Mouse (Mus musculus): ENCODE measurements around the gene Arhgef2. TPM values are rescaled to one million over a fixed set of nuclear protein-coding genes. Genes with fewer than 3 reads are reported as not detected.

Gene Arhgef2
- total and polyA plus RNA-seq, 3 experiments, result 26.3 to 37.5 (median 33.3) TPM

- DNase-seq, result peak; percentile 83
Measured at GRCm38 (mm10) chr3:88620992-88621536, 15.3 kb downstream of the Arhgef2 start.

GRCm38 (mm10) chr3:88621537-88622112, 15.9 kb downstream of the Arhgef2 start:
- peak; percentile 71 for DNase-seq

GRCm38 (mm10) chr3:88622113-88622940, 16.6 kb downstream of the Arhgef2 start:
- DNase-seq, result peak; percentile 60

GRCm38 (mm10) chr3:88622941-88623345, 17.2 kb downstream of the Arhgef2 start:
- no peak for DNase-seq

- DNase-seq, result no peak
Measured at GRCm38 (mm10) chr3:88623346-88624135, 17.8 kb downstream of the Arhgef2 start.

- no peak for DNase-seq
Measured at GRCm38 (mm10) chr3:88624324-88624723, 18.6 kb downstream of the Arhgef2 start.

GRCm38 (mm10) chr3:88624951-88625350, 19.2 kb downstream of the Arhgef2 start:
- DNase-seq, result no peak

- no peak for DNase-seq
Measured at GRCm38 (mm10) chr3:88625531-88625930, 19.8 kb downstream of the Arhgef2 start.

GRCm38 (mm10) chr3:88626316-88626715, 20.6 kb downstream of the Arhgef2 start:
- DNase-seq, result no peak

GRCm38 (mm10) chr3:88627114-88627513, 21.3 kb downstream of the Arhgef2 start:
- no peak for DNase-seq

GRCm38 (mm10) chr3:88627535-88627934, 21.8 kb downstream of the Arhgef2 start:
- no peak for DNase-seq

GRCm38 (mm10) chr3:88628766-88629165, 23.0 kb downstream of the Arhgef2 start:
- DNase-seq, result no peak

- DNase-seq, result no peak
Measured at GRCm38 (mm10) chr3:88629244-88629643, 23.5 kb downstream of the Arhgef2 start.

- no peak for DNase-seq
Measured at GRCm38 (mm10) chr3:88630018-88630417, 24.3 kb downstream of the Arhgef2 start.

GRCm38 (mm10) chr3:88630849-88631341, 25.1 kb downstream of the Arhgef2 start:
- DNase-seq, result no peak

GRCm38 (mm10) chr3:88631921-88632587, 26.3 kb downstream of the Arhgef2 start:
- DNase-seq, result peak; percentile 38

- DNase-seq, result no peak
Measured at GRCm38 (mm10) chr3:88633056-88633455, 27.3 kb downstream of the Arhgef2 start.

- no peak for DNase-seq
Measured at GRCm38 (mm10) chr3:88635506-88636275, 29.9 kb downstream of the Arhgef2 start.

- no peak for DNase-seq
Measured at GRCm38 (mm10) chr3:88636555-88636986, 30.8 kb downstream of the Arhgef2 start.

GRCm38 (mm10) chr3:88637134-88637533, 31.4 kb downstream of the Arhgef2 start:
- DNase-seq, result no peak

GRCm38 (mm10) chr3:88639239-88639638, 33.5 kb downstream of the Arhgef2 start:
- DNase-seq, result no peak

All from adrenal gland, adult 2 months (tissue).